Mouse (Mus musculus): ENCODE results near the gene Apex2. TPM values are rescaled to one million over a fixed set of nuclear protein-coding genes. Genes with fewer than 3 reads are reported as not detected.

The Apex2 gene
- polyA plus RNA-seq (2012; rRNA removed) = 25.3 and 29.4 TPM in 2 replicates

DNA sequence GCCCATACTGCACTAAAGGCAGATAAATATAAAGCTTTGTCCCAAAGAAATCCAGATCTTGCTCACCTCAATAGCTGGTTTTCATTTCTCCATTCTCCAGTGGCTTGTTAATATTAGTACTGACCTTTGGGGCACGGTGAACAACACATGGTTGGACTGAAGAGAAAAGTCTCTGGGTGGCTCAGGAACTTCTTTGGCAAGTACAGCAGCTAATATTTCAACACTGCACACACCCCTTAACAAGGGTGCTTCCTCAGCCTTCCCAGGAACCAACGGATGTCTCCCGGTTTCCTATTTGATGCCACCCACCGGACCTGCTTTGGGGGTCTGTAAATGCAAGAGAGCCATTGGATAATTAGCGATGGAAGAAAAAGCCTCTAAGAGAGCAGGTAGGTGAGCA, at the start of gene Apex2:
Gene Apex2, minus strand, starts transcription at position 173 of the 400 bp plus-strand sequence.

DNA sequence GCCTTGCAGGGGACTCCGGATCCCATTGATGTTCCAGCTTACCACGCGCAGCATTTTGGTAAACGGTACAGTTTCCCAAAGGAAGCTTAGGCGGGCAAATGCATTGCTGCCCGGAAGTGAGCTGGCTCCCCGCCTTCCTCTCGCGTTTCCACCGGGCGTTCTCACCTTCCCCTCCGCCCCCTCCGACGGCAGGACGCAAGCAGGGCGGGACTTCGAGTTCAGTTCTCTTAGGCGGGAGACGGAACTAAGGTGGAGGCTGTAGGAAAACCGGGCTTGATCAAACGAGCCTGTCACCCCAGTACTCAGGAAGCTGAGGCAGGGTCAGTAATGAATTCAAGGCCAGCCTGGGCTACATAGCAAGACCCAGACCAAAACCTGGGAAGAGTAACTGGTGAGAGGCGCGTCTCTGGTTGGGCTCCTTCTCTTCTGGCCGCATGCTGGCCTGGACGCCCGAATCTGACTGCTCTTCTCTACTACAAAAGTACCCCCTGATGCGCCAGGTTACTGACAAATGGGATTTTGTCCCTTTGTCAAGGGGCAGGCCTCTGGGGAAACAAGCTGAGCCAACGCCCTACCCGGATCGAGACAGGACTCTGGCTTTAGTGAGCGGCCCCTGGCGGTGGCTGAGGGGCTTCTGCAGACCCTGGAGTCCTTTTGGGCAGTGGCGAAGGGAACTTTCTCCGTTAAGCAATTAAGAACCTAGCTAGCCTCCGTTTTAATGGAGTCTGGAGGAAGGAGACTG, 1.5 kb downstream of the Apex2 start, which contains the start of gene Pfkfb1:
Gene Pfkfb1, plus strand, starts transcription at position 207 of the 742 bp plus-strand sequence.

GRCm38 (mm10) chrX:150547239-150547638, 42.4 kb downstream of the Apex2 start, which contains the start of gene Alas2:
Alas2 (plus strand) TSS chrX:150547375.

Other genes starting within 250 kb of the Apex2 start
- 29.5 and 50.7 TPM in 2 replicates for gene Tmem29, start 130.7 kb downstream of the Apex2 start, polyA plus RNA-seq (2012; rRNA removed)
- gene Alas2, start 42.5 kb downstream of the Apex2 start, polyA plus RNA-seq (2012; rRNA removed) = 53.7 and 60.6 TPM in 2 replicates
- gene Pfkfb1, start 1.6 kb downstream of the Apex2 start, polyA plus RNA-seq (2012; rRNA removed) = 6.1 and 10.6 TPM in 2 replicates
- 54.3 and 59.0 TPM in 2 replicates for gene Tro, start 67.7 kb upstream of the Apex2 start, polyA plus RNA-seq (2012; rRNA removed)
- gene Maged2, start 224.5 kb upstream of the Apex2 start, polyA plus RNA-seq (2012; rRNA removed) = 175 and 215 TPM in 2 replicates